Mouse (Mus musculus) liver (tissue): Measurements from ENCODE around the gene Nexn.

ENCODE experiments used
- DNase-seq: peaks from one replicate; pipeline ENCODE4 v3.0.0-alpha.2; 2020; ENCODE audit warnings: mixed read lengths

The Nexn gene

GRCm38 (mm10) chr3:152192238-152192931 is 73.8 kb downstream of the Nexn start:
- peak; percentile 61 for DNase-seq

- DNase-seq, result peak; percentile 63
Observed at GRCm38 (mm10) chr3:152191791-152192237, 74.3 kb downstream of the Nexn start.

GRCm38 (mm10) chr3:152190679-152191477 is 75.3 kb downstream of the Nexn start:
- DNase-seq, result peak; percentile 63

GRCm38 (mm10) chr3:152189306-152189705 is 76.8 kb downstream of the Nexn start:
- DNase-seq, result no peak
